In the genomic region with DNA sequence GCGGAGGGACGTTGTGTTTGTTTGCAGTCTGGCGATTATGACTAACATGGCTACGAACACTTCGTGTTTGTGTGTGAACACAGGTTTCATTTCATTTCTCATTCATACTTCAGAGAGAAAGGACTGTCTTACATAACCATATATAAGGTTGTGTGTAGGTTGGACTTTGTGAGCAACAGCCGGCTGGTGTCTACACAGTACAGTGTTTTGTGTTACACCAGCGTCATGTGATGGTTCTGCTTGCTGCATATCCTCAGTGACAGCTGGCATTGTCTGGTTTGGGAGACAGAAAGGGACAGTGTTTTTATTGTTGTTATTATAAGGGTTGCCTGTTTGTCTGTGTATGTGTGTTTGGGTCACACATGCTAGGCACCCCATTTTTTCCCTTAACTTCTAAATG, we compare ENCODE assay signal across 21 mouse cellular contexts. TPM values are rescaled to one million over a fixed set of nuclear protein-coding genes. Genes with fewer than 3 reads are reported as not detected.
"Had no signal": no experiment of that assay in that cellular context is flagged by ENCODE, and none has a peak within 500 bp of the region (broad histone marks: within the 10 kb centered on the region; RNA-seq: fewer than 3 reads in every experiment).

No protein-coding gene starts in this region.

- H3K36me3 ChIP-seq: liver, embryonic 12.5 days; midbrain, embryonic 15.5 days had no signal

- DNase-seq: kidney, adult 2 months; kidney, postnatal 14 days; lung, embryonic 14.5 days; lung, postnatal 10 days; thymus, postnatal 36 days had no signal

- H3K4me3 ChIP-seq: kidney, embryonic 15.5 days; left cerebral cortex, adult 2 months; limb, embryonic 15.5 days; liver, embryonic 12.5 days; midbrain, embryonic 10.5 days; midbrain, embryonic 15.5 days; stomach, embryonic 15.5 days had no signal

- H3K27me3 ChIP-seq: kidney, embryonic 15.5 days; limb, embryonic 15.5 days; midbrain, embryonic 15.5 days; stomach, embryonic 15.5 days had no signal

- H3K27ac ChIP-seq: kidney, embryonic 15.5 days; left cerebral cortex, adult 2 months; limb, embryonic 15.5 days; liver, embryonic 12.5 days; midbrain, embryonic 10.5 days; stomach, embryonic 15.5 days had no signal

- H3K9ac ChIP-seq: kidney, embryonic 15.5 days; limb, embryonic 15.5 days; liver, embryonic 12.5 days; lung, embryonic 14.5 days; midbrain, embryonic 15.5 days; stomach, embryonic 15.5 days had no signal

- H3K4me2 ChIP-seq: kidney, embryonic 15.5 days; limb, embryonic 15.5 days; liver, embryonic 12.5 days; lung, embryonic 14.5 days; stomach, embryonic 15.5 days had no signal

- ATAC-seq: intestine, embryonic 16.5 days; liver, embryonic 12.5 days; midbrain, embryonic 15.5 days had no signal

- H3K9me3 ChIP-seq: kidney, embryonic 15.5 days; limb, embryonic 15.5 days; liver, embryonic 12.5 days; midbrain, embryonic 10.5 days; midbrain, embryonic 15.5 days; stomach, embryonic 15.5 days had no signal

- H3K4me1 ChIP-seq: liver, embryonic 12.5 days had no signal

RNA-seq across cellular contexts. Expression of gene Gm49366, which starts 25.0 kb away (rescaled TPM):
- total RNA-seq: left cerebral cortex, postnatal 25 days; megakaryocyte, adult 5-6 weeks had no signal
- polyA plus RNA-seq: intestine, embryonic 16.5 days; kidney, adult 2 months; kidney, embryonic 15.5 days; large intestine, adult 2 months; limb, embryonic 11.5 days; limb, embryonic 15.5 days; liver, embryonic 12.5 days; liver, embryonic 16.5 days; lung, embryonic 14.5 days; midbrain, embryonic 10.5 days; midbrain, embryonic 15.5 days; neural tube, embryonic 14.5 days; spleen, adult 2 months; stomach, embryonic 15.5 days; thymus, postnatal 0 days had no signal

RNA-seq across cellular contexts. Expression of gene Heatr4, which starts 29.0 kb away (rescaled TPM):
- total RNA-seq: left cerebral cortex, adult 2 months; left cerebral cortex, postnatal 25 days; megakaryocyte, adult 5-6 weeks had no signal
- polyA plus RNA-seq: intestine, embryonic 16.5 days; kidney, adult 2 months; kidney, embryonic 15.5 days; large intestine, adult 2 months; limb, embryonic 11.5 days; limb, embryonic 15.5 days; liver, embryonic 12.5 days; liver, embryonic 16.5 days; lung, embryonic 14.5 days; midbrain, embryonic 10.5 days; neural tube, embryonic 14.5 days; spleen, adult 2 months had no signal
